8 mouse cellular contexts compared by ENCODE assay signal in the genomic region with DNA sequence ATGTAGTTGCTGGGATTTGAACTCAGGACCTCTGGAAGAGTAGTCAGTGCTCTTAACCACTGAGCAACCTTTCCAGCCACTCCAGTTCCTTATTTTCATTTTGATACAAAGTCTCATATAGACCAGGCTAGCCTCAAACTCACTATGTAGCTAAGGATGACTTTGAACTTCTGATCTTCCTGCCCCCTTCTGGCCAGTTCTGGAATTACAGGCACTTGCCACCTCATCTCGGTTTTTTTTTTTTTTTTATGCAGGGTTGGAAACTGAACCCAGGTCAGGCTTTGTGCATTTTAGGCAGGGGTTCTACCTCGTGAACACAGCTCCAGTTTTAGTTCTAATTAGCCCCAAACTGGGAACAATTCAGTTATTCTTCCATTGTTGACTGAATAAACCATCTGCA. TPM values are rescaled to one million over a fixed set of nuclear protein-coding genes. Genes with fewer than 3 reads are reported as not detected.
DNase-seq lines count a peak whose midpoint lies in the region; ATAC-seq and TF ChIP-seq lines count a peak whose summit lies in the region.
"Had no signal": no experiment of that assay in that cellular context is flagged by ENCODE, and none has a peak within 500 bp of the region (broad histone marks: within the 10 kb centered on the region; RNA-seq: fewer than 3 reads in every experiment).

No protein-coding gene starts in this region.

- 8% methylated on average over 2 of the region's 2 CpGs for WGBS in kidney, adult 2 months
- WGBS in kidney, embryonic 15.5 days, result 14% methylated on average over 2 of the region's 2 CpGs
- WGBS in lung, embryonic 14.5 days, result 22% methylated on average over 2 of the region's 2 CpGs

- DNase-seq in kidney, adult 2 months, result peak; percentile 58
- DNase-seq in CD4-positive, CD25-positive, alpha-beta regulatory T cell, adult 2 months (ENCODE audit: low read depth, low spot score), result peak; percentile 84
- DNase-seq in MN1 (ENCODE audit: low spot score), result peak; percentile 71
- peak; percentile 57 for DNase-seq in forelimb bud, embryonic 11.5 days (ENCODE audit: low read depth, low spot score)
- DNase-seq in lung, embryonic 14.5 days, result peak; percentile 71
- DNase-seq in thymus, postnatal 10 days (ENCODE audit: low spot score in 2 of 2), result peak; percentile 21 to 71

- H3K9ac ChIP-seq in kidney, embryonic 15.5 days, result no peak overlapping the region
- no peak overlapping the region for H3K9ac ChIP-seq in lung, embryonic 14.5 days
- H3K9ac ChIP-seq: embryonic facial prominence, embryonic 13.5 days had no signal

- TF ChIP-seq POLR2A in kidney, adult 2 months (IDR thresholded peaks at IDR 0.05; ENCODE audit: low read depth, low read length), result no peak

- no peak overlapping the region for H3K4me3 ChIP-seq in kidney, adult 2 months (ENCODE audit: insufficient read depth, low read depth, low read length)
- no peak overlapping the region for H3K4me3 ChIP-seq in kidney, embryonic 15.5 days (replicated peaks)
- H3K4me3 ChIP-seq in lung, embryonic 14.5 days (ENCODE audit: low read depth, low read length), result no peak overlapping the region

- H3K27me3 ChIP-seq in kidney, adult 2 months (replicated peaks; ENCODE audit: control insufficient read depth, insufficient read depth, low read length), result no peaks in the 10 kb centered on the region
- no peaks in the 10 kb centered on the region for H3K27me3 ChIP-seq in kidney, embryonic 15.5 days
- H3K27me3 ChIP-seq in lung, embryonic 14.5 days (ENCODE audit: insufficient read depth, low read length), result no peaks in the 10 kb centered on the region
- H3K27me3 ChIP-seq: embryonic facial prominence, embryonic 13.5 days had no signal

- no peak overlapping the region for H3K4me2 ChIP-seq in kidney, embryonic 15.5 days
- no peak overlapping the region for H3K4me2 ChIP-seq in lung, embryonic 14.5 days
- H3K4me2 ChIP-seq: embryonic facial prominence, embryonic 13.5 days had no signal

- H3K36me3 ChIP-seq in kidney, adult 2 months (ENCODE audit: control insufficient read depth, insufficient read depth, low read length), result no peaks in the 10 kb centered on the region
- no peaks in the 10 kb centered on the region for H3K36me3 ChIP-seq in kidney, embryonic 15.5 days
- peaks cover 3% of the 10 kb centered on the region; the same call in 1 of the 2 replicates for H3K36me3 ChIP-seq in lung, embryonic 14.5 days (ENCODE audit: insufficient read depth)
- H3K36me3 ChIP-seq: embryonic facial prominence, embryonic 13.5 days had no signal

- no peak for ATAC-seq in kidney, embryonic 15.5 days (replicated peaks; ENCODE audit: low FRiP score)
- ATAC-seq in lung, embryonic 14.5 days (ENCODE audit: insufficient read depth), result no peak

- H3K9me3 ChIP-seq in kidney, embryonic 15.5 days (replicated peaks), result no peaks in the 10 kb centered on the region
- no peaks in the 10 kb centered on the region for H3K9me3 ChIP-seq in lung, embryonic 14.5 days (ENCODE audit: low read depth, low read length)
- H3K9me3 ChIP-seq: embryonic facial prominence, embryonic 13.5 days had no signal

- TF ChIP-seq CTCF in kidney, adult 2 months (conservative IDR thresholded peaks at IDR 0.05; ENCODE audit: insufficient read depth, insufficient read length, low read depth, low read length), result 0 out of 2 replicates have a peak, but pooled peaks have one; percentile 29
- TF ChIP-seq CTCF in lung, embryonic 14.5 days (IDR thresholded peaks at IDR 0.05; ENCODE audit: low read depth), result peak; percentile 73

- no peak overlapping the region for H3K27ac ChIP-seq in kidney, adult 2 months (ENCODE audit: insufficient read depth, low read depth, low read length)
- no peak overlapping the region for H3K27ac ChIP-seq in kidney, embryonic 15.5 days
- no peak overlapping the region for H3K27ac ChIP-seq in lung, embryonic 14.5 days (ENCODE audit: low read depth)
- H3K27ac ChIP-seq: embryonic facial prominence, embryonic 13.5 days had no signal

- H3K4me1 ChIP-seq in kidney, adult 2 months (ENCODE audit: control insufficient read depth, insufficient read depth, low read length), result peaks cover 2% of the 10 kb centered on the region; the same call in 1 of the 2 replicates
- H3K4me1 ChIP-seq in kidney, embryonic 15.5 days, result peaks cover 31% of the 10 kb centered on the region
- H3K4me1 ChIP-seq in lung, embryonic 14.5 days (ENCODE audit: insufficient read depth), result no peaks in the 10 kb centered on the region; the same call in 1 of the 2 replicates

RNA-seq across cellular contexts. Expression of a gene that starts 23.1 kb away (rescaled TPM):
- 2,322 and 2,701 TPM in 2 replicates for polyA plus RNA-seq in kidney, adult 2 months (2012; rRNA removed)
- polyA plus RNA-seq in kidney, embryonic 15.5 days (2015; fragmentation: Nextera tagmentation; extraction: Ambion mirVana), result 502 and 516 TPM in 2 replicates
- polyA plus RNA-seq in lung, embryonic 14.5 days (2014; fragmentation: Nextera tagmentation; extraction: Ambion mirVana), result 327 and 339 TPM in 2 replicates

RNA-seq across cellular contexts. Expression of a gene that starts 41.8 kb away (rescaled TPM):
- 3.1 and 3.9 TPM in 2 replicates for polyA plus RNA-seq in kidney, adult 2 months (2012; rRNA removed)
- polyA plus RNA-seq in kidney, embryonic 15.5 days (2015; fragmentation: Nextera tagmentation; extraction: Ambion mirVana), result 9.5 and 11.1 TPM in 2 replicates
- 11.0 and 14.4 TPM in 2 replicates for polyA plus RNA-seq in lung, embryonic 14.5 days (2014; fragmentation: Nextera tagmentation; extraction: Ambion mirVana)

RNA-seq across cellular contexts. Expression of a gene that starts 45.5 kb away (rescaled TPM):
- polyA plus RNA-seq in kidney, adult 2 months (2012; rRNA removed), result 26.8 and 26.9 TPM in 2 replicates
- polyA plus RNA-seq in kidney, embryonic 15.5 days (2015; fragmentation: Nextera tagmentation; extraction: Ambion mirVana), result 31.7 and 32.4 TPM in 2 replicates
- polyA plus RNA-seq in lung, embryonic 14.5 days (2014; fragmentation: Nextera tagmentation; extraction: Ambion mirVana), result 31.7 and 33.5 TPM in 2 replicates

RNA-seq across cellular contexts. Expression of a gene that starts 58.7 kb away (rescaled TPM):
- 5.8 and 7.0 TPM in 2 replicates for polyA plus RNA-seq in kidney, adult 2 months (2012; rRNA removed)
- polyA plus RNA-seq in kidney, embryonic 15.5 days (2015; fragmentation: Nextera tagmentation; extraction: Ambion mirVana), result 15.6 and 17.3 TPM in 2 replicates
- 13.2 and 16.1 TPM in 2 replicates for polyA plus RNA-seq in lung, embryonic 14.5 days (2014; fragmentation: Nextera tagmentation; extraction: Ambion mirVana)
